9 mouse cellular contexts compared by ENCODE assay signal in genomic region chr14:43983897-43984296, GRCm38 (mm10). TPM values are rescaled to one million over a fixed set of nuclear protein-coding genes. Genes with fewer than 3 reads are reported as not detected.
DNase-seq lines count a peak whose midpoint lies in the region; ATAC-seq lines count a peak whose summit lies in the region.
"Had no signal": no experiment of that assay in that cellular context is flagged by ENCODE, and none has a peak within 500 bp of the region (broad histone marks: within the 10 kb centered on the region; RNA-seq: fewer than 3 reads in every experiment).

No protein-coding gene starts in this region.

- H3K9me3 ChIP-seq in intestine, embryonic 14.5 days (ENCODE audit: control insufficient read depth, low read length), result no peaks in the 10 kb centered on the region

- no peaks in the 10 kb centered on the region for H3K4me1 ChIP-seq in intestine, embryonic 14.5 days (replicated peaks; ENCODE audit: control insufficient read depth, insufficient read depth, low read length)

- WGBS in intestine, embryonic 14.5 days, result 1% methylated on average over 4 of the region's 4 CpGs

- H3K4me3 ChIP-seq in intestine, embryonic 14.5 days (ENCODE audit: low read depth, low read length), result no peak overlapping the region

- no peak overlapping the region for H3K9ac ChIP-seq in intestine, embryonic 14.5 days (ENCODE audit: low read length)

- H3K27ac ChIP-seq in intestine, embryonic 14.5 days (ENCODE audit: low read depth), result no peak overlapping the region

- intact Hi-C loops in gastrocnemius, postnatal 36 days (cut with DNase I), result loop anchor here (10.0 kb wide), 1 partner anchor 59 kb away; the partner anchor contains the start of genes Ear10 and Gm8113

- no peaks in the 10 kb centered on the region for H3K27me3 ChIP-seq in intestine, embryonic 14.5 days (replicated peaks; ENCODE audit: control insufficient read depth, insufficient read depth, low read length)

- DNase-seq in adrenal gland, adult 18-20 months (ENCODE audit: low spot score in 2 of 2), result peak; percentile 40 to 46
- peak; percentile 75 for DNase-seq in embryo, embryonic 10 days (ENCODE audit: low spot score)
- peak; percentile 7 to 15 for DNase-seq in gastrocnemius, postnatal 36 days
- DNase-seq in intestine, embryonic 14.5 days (ENCODE audit: low spot score), result peak; percentile 86
- peak; percentile 8 to 19 for DNase-seq in left cerebral cortex, adult 8-10 months (ENCODE audit: low spot score in 2 of 2)
- peak; percentile 33 to 59 for DNase-seq in right cerebral cortex, postnatal 10 days (ENCODE audit: low spot score in 2 of 2)
- no peak for DNase-seq in MN1 (ENCODE audit: low spot score)

- H3K4me2 ChIP-seq in intestine, embryonic 14.5 days (ENCODE audit: low read length), result no peak overlapping the region

- ATAC-seq in intestine, embryonic 14.5 days (replicated peaks; ENCODE audit: low FRiP score, low TSS enrichment, low read depth), result peak; percentile 77
- ATAC-seq in megakaryocyte-erythroid progenitor cell, adult 5-6 weeks (replicated peaks; ENCODE audit: low FRiP score, low TSS enrichment, poor library complexity, severe bottlenecking), result peak; percentile 90

- H3K36me3 ChIP-seq in intestine, embryonic 14.5 days (ENCODE audit: control insufficient read depth, insufficient read depth, low read length), result no peaks in the 10 kb centered on the region

RNA-seq across cellular contexts. Expression of gene Ang6, which starts 18.2 kb away (rescaled TPM):
- not detected for total RNA-seq in adrenal gland, adult 18-20 months (2021)
- total RNA-seq in gastrocnemius, postnatal 36 days (2021), result not detected
- not detected in 2 replicates for polyA plus RNA-seq in intestine, embryonic 14.5 days (2014; fragmentation: Nextera tagmentation; extraction: Ambion mirVana)
- total RNA-seq in left cerebral cortex, adult 8-10 months (2022), result not detected
- not detected in 2 replicates for total RNA-seq in megakaryocyte-erythroid progenitor cell, adult 5-6 weeks (2014; fragmentation: Nextera tagmentation)
- total RNA-seq in megakaryocyte-erythroid progenitor cell, adult 5-6 weeks (2017), result not detected in 2 replicates
- total RNA-seq: layer of hippocampus, adult 18-20 months had no signal

RNA-seq across cellular contexts. Expression of gene Ang5, which starts 27.0 kb away (rescaled TPM):
- not detected for total RNA-seq in adrenal gland, adult 18-20 months (2021)
- not detected for total RNA-seq in gastrocnemius, postnatal 36 days (2021)
- not detected in 2 replicates for polyA plus RNA-seq in intestine, embryonic 14.5 days (2014; fragmentation: Nextera tagmentation; extraction: Ambion mirVana)
- not detected for total RNA-seq in left cerebral cortex, adult 8-10 months (2022)
- total RNA-seq in megakaryocyte-erythroid progenitor cell, adult 5-6 weeks (2014; fragmentation: Nextera tagmentation), result not detected in 2 replicates
- not detected in 2 replicates for total RNA-seq in megakaryocyte-erythroid progenitor cell, adult 5-6 weeks (2017)
- total RNA-seq: layer of hippocampus, adult 18-20 months had no signal

RNA-seq across cellular contexts. Expression of gene Gm8113, which starts 58.7 kb away (rescaled TPM):
- 1 to 10 TPM in 1 of 2 experiments, under 1 TPM in 1; 0.48 to 2.1 TPM for total RNA-seq in adrenal gland, adult 18-20 months (2021)
- total RNA-seq in gastrocnemius, postnatal 36 days (2021), result under 1 TPM; 0.20 to 0.28 TPM
- 20.5 and 21.7 TPM in 2 replicates for polyA plus RNA-seq in intestine, embryonic 14.5 days (2014; fragmentation: Nextera tagmentation; extraction: Ambion mirVana)
- under 1 TPM in 3 of 4 experiments, not detected in 1; 0.13 to 0.18 (median 0.15) TPM for total RNA-seq in left cerebral cortex, adult 8-10 months (2022)
- total RNA-seq in megakaryocyte-erythroid progenitor cell, adult 5-6 weeks (2014; fragmentation: Nextera tagmentation), result 9.8 and 13.6 TPM in 2 replicates
- 5.1 and 5.2 TPM in 2 replicates for total RNA-seq in megakaryocyte-erythroid progenitor cell, adult 5-6 weeks (2017)
- total RNA-seq: layer of hippocampus, adult 18-20 months had no signal
